Mouse (Mus musculus) regulatory T cell (primary cell): ENCODE measurements around the gene E2f3.

ENCODE experiments used
- in situ Hi-C: fragments of 300-600 bp; cut with MboI, MseI; formaldehyde crosslinking; loops from one replicate; pipeline ENCODE4 v1.15.1; 2025; ENCODE audit warnings: high pct_unique_total_duplicates

Gene E2f3

DNA sequence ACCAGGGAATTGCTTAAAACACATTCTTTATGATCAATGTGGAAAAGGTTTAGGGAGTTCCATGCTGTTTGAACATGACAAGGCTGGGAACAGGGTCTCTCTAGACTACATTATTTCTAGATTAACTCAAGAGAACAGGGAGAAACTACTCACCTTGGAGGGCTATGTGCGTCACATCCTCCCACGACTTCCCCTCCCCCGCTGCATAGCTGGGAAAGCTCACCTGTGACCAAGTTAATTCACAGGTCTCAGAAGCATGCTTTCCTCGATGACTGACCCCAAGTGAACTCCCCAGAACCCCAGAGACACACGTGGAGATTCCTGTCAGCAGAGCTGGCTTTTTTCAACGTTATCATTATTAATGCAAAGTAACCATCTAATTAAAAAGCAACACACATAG, 47.1 kb downstream of the E2f3 start:
- in situ Hi-C loops, result no loop called here

DNA sequence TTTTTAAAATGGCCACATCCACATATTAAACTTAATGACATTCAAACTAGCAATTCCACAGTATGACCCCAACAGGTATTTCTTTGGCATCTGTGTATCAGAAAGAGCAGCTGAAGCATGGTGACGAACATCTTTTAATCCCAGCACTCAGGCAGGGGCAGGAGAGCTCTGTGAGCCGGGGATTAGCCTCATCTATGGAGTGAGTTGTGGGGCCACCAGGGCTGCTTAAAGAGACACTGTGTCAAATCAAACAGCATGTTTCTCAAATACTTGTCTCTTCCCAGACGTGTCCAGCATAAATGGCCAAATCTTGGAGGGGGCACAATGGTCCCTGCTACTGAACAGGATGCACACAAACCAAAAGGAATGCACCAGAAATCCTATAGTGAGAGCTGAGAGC, 59.7 kb downstream of the E2f3 start:
- in situ Hi-C loops, result no loop called here

DNA sequence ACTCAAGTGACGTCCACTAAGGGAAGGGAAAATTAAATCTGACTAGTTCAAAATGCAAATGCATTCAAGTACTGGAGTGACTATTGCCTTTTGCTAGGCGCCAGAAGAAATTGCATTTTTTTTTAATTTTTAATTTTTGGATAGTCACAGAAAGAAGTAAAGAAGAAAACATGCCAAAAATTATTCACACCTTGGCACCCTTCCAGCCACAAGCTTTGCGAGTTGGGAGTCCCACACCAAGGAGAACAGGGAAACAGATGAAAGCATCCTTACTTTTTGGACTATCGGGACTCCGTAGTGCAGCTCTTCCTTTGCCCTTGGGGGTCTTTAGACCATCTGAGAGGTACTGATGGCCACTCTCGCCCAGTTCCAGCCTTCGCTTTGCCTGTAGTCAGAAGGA, 66.0 kb downstream of the E2f3 start:
- in situ Hi-C loops, result no loop called here

DNA sequence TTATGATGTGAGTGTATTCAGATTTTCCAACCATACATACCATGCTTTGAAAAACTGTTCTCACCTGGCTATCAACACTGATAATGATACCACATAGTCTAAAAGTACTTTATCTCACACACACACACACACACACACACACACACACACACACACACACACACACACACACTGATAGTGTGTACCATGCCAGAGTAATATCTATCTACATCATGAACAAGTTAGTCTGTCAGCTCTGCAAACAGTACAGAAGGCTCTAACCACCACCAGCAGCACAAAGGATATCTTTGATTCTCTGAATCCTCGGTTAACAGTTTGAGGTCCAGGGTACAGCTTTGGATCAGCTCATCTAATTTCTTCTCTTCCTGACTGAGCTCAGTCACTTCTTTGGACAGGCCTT, 69.3 kb downstream of the E2f3 start:
- in situ Hi-C loops, result no loop called here

DNA sequence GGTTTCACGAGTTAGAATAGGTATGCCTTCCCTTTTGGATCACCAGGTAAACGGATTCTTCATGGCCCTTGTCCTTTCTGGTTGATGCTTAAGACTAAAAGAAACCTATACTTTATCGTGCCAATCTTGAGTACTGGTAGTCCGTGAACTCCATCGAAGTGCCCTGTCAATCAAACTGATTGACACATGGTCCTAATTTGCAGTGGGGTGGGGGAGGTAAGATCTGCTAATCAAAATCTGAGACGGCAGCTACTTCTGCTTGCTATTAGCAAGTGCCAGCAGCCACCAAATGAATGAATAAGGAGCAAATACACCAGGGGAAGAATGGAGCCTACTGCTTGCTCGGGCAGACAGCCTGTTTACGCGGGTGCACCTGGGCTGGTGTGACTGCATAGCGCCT, 72.3 kb downstream of the E2f3 start:
- in situ Hi-C loops, result no loop called here

DNA sequence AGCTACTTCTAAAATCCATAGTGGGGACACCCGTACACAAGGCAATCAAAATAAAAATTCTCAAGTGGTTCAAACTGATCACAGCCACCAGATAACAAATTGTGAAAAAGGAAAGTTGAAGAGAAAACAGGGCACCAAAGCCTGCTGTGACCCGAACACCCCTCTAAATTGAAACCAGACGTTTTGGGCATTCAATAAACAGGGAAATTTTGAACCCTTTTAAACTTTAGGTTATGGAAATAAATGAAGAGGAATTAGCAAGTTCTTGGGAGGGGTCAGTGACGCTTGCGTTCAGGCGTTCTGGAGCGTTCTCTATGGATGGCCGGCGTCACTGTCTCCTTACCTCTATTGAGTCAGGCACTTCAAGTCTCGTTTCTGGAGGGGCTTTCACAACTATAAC, 72.8 kb downstream of the E2f3 start:
- in situ Hi-C loops, result no loop called here

DNA sequence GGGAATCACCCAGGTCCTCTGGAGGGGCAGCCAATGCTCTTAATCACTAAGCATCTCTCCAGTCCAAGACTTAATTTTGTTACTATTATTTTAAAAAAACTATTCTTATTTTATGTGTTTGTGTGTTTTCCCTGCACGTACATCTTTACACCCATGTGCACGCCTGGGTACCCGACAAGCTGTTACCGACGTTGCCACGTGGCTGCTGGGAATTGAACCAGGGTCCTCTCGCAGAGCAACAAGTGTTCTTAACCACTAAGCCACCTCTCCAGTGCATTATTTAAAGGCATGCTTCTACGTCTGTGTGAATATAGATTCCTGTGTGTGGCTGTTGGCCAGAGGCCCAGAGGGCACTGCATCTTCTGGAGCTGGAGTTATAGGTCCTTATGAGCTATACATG, 73.6 kb downstream of the E2f3 start:
- in situ Hi-C loops, result no loop called here

DNA sequence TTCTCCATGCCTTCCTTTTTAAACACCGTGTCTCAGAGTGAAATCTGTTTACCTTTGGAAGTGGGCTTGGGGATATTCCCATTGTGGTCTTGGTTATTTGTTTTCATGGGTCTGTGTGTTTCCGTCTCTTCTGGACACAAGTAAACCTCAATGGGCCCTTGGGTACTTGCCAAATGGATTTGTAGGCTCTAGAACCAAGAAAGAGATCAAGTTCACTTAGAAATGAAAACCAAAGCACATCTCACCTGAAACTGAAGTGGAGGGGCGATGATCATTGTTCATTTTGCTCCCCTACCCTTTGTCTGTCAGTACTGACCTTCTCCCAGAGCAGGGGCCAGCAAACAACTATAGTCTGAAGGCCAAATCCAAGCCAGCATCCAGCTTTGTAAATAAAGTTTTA, 74.7 kb downstream of the E2f3 start:
- in situ Hi-C loops, result no loop called here

DNA sequence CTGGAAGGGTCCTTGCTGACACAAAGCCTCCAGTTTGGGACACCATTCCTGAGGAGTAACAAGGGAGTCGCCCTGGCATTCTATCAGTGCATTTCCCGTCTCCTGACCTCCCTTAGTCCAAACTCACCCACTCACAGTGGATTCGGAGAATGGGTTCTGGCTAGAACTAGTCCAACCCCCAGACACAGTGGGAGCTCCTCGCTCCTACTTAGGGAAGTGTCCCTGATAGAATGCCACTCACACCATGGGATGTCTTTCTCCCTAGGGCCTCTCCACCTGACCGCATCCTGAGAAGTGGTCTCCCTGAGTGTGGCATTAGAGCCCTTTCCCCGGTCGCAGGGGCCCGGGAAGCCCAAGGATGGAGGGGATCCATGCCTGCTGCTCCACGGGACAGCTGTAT, 77.4 kb downstream of the E2f3 start:
- in situ Hi-C loops, result no loop called here

DNA sequence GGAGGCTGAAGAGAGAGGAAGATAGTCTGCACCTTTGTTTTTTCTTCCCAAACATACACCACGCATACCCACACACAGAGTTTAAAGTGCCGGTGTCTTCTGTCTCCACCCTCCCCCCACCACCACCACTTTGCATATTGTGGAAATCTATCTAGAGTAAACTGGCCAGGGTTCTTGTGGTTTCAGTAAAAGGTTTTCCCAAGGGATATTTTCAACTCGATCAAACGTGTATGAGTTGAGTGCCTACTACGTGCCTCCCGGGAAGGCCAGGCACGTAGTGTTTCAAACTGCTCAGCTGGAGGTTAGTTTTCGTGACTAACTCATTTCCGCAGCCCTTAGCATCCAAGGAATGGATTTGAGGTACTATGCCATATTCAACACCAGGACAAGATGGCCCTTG, 77.9 kb downstream of the E2f3 start:
- in situ Hi-C loops, result no loop called here

DNA sequence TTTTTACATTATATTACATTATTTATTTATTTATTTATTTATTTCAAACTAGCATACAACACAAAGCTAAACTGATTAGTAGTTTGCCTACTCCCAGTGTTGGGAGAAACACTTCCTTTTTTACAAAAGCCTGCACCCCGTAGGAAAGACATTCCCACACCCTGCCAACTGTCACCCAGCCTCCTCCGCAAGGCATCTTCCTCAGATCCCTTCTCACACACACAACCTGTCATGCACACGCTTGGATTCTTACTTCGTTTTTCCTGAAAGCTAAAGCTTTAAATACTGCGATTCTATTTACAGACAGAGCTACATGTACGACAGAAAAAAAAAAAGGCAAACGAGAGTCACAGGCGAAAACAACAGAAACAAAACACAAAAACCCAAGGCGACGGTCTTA, 79.1 kb downstream of the E2f3 start:
- in situ Hi-C loops, result no loop called here

DNA sequence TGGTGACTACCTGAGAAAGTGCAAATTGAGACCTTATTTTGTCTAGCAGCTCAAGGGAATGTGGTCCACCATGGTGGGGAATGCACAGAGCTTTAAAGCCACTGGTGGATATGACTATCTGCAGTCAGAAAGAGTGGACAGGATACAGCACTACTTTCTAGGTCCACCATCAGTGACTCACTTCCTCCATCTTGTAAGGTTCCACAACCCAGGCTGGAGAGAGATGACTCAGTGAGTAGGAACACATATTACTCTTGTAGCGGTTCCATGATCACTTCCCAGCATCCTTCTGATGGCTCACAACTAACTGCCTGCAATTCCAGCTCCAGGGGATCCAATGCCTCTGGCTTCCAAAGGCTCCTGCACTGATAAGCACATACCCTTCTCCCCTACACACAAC, 82.5 kb downstream of the E2f3 start:
- in situ Hi-C loops, result no loop called here

DNA sequence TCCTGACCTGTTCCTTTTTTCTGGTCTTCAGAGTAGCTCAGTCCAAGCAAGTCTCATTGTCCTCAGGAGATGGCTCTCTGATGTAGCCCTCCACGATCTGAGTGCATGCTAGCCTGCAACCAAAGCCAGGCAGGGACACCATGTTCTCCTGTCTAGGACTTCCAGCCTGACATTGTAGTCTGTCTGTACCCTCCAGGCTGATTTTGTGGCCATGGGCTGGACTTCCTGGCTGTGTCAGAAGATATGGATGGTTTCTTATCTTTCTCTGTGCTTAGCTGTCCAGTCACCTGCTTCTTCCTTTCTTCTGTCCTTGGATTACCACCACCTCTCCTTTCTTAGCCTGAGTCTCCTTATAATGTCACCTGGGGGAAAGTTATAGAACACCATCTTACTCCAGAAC, 83.2 kb downstream of the E2f3 start:
- in situ Hi-C loops, result no loop called here

DNA sequence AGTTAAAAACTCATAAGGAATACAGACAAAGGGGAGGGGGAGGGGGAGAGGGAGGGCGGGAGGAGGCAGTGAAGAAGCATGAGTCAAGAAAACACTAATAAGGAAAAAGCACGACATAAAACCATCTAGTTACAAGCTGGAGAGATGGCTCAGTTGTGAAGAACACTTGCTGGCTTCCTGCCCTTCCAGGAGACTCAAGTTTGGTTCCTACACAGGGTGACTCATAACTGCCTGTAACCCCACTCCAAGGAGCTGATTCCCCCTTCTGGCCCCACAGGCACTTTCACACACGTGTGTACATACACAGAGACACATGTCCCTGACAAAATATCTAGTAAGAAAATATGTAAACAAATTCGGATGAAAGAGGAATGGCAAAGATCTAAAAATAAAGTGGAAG, 84.2 kb downstream of the E2f3 start:
- in situ Hi-C loops, result no loop called here

DNA sequence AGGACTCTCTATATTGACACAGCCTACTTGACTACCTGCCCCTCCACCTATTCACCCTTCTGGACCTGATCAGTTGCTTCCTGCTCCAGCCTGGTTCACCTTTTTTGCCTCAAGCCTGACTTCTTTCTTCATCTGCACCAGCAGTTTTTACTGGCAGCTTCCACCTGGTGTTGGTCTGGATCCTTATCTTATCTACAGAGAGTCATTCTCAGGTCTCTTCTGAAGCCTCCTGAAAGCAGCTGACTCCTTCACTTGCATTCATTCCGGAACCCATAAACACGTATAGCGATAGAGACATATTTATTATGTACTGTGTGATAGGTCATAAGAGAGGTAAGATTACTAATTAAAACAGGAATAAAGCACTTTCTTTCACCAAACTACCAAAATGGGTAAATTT, 119.1 kb downstream of the E2f3 start:
- in situ Hi-C loops, result loop anchor here (10.0 kb wide), 1 partner anchor 298 kb away; no protein-coding TSS in a partner anchor

DNA sequence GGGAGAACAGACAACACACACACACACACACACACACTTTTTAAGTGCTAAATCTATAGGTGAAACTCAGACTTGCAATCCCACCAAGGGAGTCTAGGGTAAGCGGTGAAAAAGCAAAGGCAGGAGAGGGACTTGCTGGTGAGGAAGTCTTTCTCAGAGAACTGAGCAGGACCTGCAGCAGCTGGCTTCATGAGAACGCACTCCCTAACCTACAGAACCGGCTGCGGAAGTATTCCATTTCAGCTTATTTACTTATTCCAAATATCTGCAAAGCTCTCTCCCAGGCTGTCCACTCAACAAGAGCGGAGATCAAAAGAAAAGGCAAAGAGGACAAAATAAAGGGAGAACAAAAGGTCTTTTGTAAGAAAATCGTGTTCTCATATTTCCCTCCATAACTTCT, 121.5 kb downstream of the E2f3 start:
- in situ Hi-C loops, result loop anchor here (10.0 kb wide), 1 partner anchor 300 kb away; no protein-coding TSS in a partner anchor

DNA sequence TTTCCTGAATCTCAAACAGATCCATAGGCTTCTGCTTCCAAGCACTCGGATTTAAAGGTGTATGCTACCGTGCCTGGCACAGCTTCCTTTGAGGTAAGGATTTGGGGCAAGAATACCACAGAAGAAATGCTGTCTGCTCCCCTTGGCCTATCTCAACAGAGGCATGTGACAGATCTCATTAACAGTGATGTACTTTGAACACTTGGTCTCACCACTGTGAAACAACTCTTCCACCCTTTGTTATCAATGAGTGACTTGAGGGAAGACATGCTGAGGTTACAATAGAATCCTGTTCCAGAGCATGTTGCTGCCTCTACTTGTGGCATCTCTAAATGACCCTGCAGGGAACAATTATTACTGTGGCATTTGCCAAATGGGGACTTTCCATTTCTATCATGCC, 125.8 kb downstream of the E2f3 start:
- in situ Hi-C loops, result loop anchor here (10.0 kb wide), 1 partner anchor 305 kb away; no protein-coding TSS in a partner anchor

DNA sequence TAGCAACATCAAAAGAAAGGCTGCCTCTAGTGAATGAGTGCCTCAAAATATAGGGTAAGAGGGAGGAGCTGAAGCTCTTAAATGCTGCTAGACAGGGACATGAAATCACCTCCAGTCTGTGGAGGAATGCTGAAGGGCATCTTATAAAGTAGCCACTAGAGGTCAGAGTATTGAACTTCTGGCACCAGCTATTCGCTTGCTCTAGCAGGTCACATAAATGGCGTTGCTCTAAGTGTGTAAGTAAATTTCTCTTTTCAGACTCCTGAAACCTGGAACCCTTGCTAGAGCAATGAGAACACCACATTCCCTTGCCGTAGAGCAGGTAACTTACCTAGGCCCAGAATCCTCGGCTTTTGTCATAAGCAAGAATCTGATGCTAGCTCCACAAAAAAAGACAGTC, 128.4 kb downstream of the E2f3 start:
- in situ Hi-C loops, result loop anchor here (5.0 to 10.0 kb wide), 3 partner anchors 127 to 400 kb away; partner anchors contain the start of gene E2f3
